Mouse (Mus musculus) heart, postnatal 0 days (tissue): Measurements from ENCODE around the gene Chaf1a.

Experiments used
- CTCF ChIP-seq: IDR thresholded peaks from 2 replicates; pipeline ENCODE4 v1.5.1; 2016; ENCODE audit warnings: antibody characterized with exemption, control low read depth, low read depth
- EP300 ChIP-seq: IDR thresholded peaks from 2 replicates; pipeline ENCODE4 v1.6.1; 2016; ENCODE audit warnings: antibody characterized with exemption, low read depth

- TF ChIP-seq EP300 (no peak), CTCF (no peak)
These were observed 60.6 kb downstream of the Chaf1a start for GRCm38 (mm10) chr17:56100811-56101210.
